Mouse (Mus musculus) left cerebral cortex, adult 2 months (tissue): ENCODE measurements at regions not wholly inside any gene's neighbourhood (a gene's known extent, or its start where the extent isn't known, plus 50 kb on each side); places are given as distances from the start of the nearest gene placed in this dataset.

Source experiments
- DNase-seq, 2 experiments: peaks; one replicate each; pipeline ENCODE4 v3.0.0; 2021 to 2022; ENCODE audit warnings: low spot score in 2 of 2, mixed read lengths in 1 of 2; ENCODE audit errors: extremely low spot score in 1 of 2
- H3K27ac ChIP-seq: fragments of 200-600 bp; 2 replicates; pipeline ENCODE4 v1.8.1; 2022
- H3K4me3 ChIP-seq: fragments of 200-600 bp; 2 replicates; pipeline ENCODE4 v1.8.1; 2022
- CTCF ChIP-seq: fragments of 200-600 bp; IDR thresholded peaks from 2 replicates; pipeline ENCODE4 v1.8.1; 2022; ENCODE audit warnings: antibody characterized with exemption, mild to moderate bottlenecking, moderate library complexity
- intact Hi-C: fragments of 180-260 bp; cut with DNase I; formaldehyde crosslinking; loops from one replicate; pipeline ENCODE4 v1.15.1; 2025

DNA sequence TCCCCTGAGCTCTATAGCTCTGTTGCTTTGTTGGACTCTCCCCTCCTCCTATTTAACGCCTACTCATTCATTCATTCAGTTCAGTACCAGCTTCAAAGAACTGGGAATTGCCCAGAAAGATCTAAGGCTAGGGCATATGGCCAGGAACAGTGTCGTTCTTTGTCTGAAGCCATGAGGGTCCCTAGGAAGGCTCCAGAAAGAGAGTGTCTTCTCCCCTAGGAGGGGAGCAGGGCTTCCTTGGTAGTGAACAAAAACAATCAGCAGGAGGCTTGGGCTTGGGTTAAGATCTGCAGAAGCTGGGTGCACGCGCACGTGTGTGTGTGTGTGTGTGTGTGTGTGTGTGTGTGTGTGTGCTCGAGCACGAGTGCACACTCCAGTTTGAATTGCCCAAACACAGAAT lies 142.7 kb downstream of the Tex36 start:
- no peak overlapping the region for H3K4me3 ChIP-seq
- intact Hi-C loops: no loop called here
- no peak for TF ChIP-seq CTCF

GRCm38 (mm10) chr7:133457436-133458324 lies 144.3 kb downstream of the Tex36 start:
- TF ChIP-seq CTCF: no peak
- DNase-seq: no peak
- H3K4me3 ChIP-seq: no peak overlapping the region
- no peak overlapping the region for H3K27ac ChIP-seq
- intact Hi-C loops: no loop called here

More for the DNA sequence above, 142.7 kb downstream of the Tex36 start:
- no peak for DNase-seq
- H3K27ac ChIP-seq: no peak overlapping the region

DNA sequence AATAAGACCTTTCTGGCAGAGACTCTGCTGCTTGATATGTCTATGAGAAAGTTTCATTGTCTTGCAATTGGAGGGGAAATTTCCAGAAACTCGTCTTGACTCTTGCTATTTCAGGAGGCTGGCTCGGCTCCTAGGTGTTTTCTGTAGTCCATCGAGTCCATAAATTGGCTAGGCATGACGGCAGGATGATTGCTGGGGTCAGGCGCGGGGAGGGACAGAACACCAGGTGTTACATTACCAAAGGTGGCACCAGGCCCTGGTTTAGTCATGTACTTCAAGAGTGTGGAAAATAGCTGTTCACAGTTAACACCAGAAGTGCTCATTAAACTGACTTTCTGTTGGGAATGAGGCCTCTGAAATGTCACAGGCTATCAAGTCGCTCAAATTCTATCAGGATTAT lies 151.7 kb downstream of the Tex36 start:
- no peak for DNase-seq
- no peak overlapping the region for H3K4me3 ChIP-seq
- no peak overlapping the region for H3K27ac ChIP-seq
- intact Hi-C loops: no loop called here
- no peak for TF ChIP-seq CTCF

DNA sequence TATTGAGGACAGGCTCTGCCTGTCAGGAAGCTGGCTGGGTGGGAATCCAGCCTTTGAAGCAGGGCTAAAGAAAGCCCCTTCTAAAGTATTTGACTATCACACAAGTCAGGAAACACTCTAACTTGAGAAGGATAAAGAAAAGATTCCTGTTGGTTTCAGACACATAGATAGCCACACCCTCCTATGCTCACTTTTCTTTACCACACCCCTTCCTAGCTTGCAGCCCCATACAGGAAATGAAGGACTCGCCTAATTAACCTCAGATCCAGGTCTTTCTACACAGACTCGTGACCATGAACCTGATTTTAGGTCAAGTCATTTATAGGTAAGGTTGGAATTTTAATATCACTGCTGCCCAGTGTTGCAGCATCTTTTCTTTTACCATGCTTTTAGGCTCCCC lies 154.9 kb downstream of the Tex36 start:
- H3K4me3 ChIP-seq: no peak overlapping the region
- DNase-seq: no peak
- TF ChIP-seq CTCF: no peak
- no peak overlapping the region for H3K27ac ChIP-seq
- intact Hi-C loops: no loop called here

DNA sequence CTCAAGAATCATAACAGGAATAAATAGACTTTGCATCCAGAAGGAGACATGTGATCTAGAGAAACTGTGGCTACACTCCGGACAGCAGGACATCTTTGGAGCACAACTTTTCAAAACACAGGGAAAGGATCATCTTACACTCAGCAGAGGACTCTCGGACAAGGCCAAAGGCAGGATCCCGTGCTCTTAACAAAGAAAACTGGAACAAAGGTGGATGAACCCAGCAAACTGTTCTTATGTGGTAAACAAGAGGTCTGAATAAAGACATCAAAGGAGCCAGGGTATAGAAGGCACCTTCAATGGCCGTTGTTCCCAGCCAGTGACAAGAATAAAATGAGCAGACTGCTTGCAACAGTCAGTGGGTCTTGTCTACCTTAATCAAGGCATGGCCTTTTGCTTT lies 160.3 kb downstream of the Tex36 start:
- H3K27ac ChIP-seq: no peak overlapping the region
- intact Hi-C loops: no loop called here
- no peak for TF ChIP-seq CTCF
- DNase-seq: no peak
- H3K4me3 ChIP-seq: no peak overlapping the region

GRCm38 (mm10) chr7:133441169-133441568 lies 160.8 kb downstream of the Tex36 start:
- no peak for DNase-seq
- TF ChIP-seq CTCF: no peak
- Histone ChIP-seq H3K27ac (no peak overlapping the region), H3K4me3 (no peak overlapping the region)
- intact Hi-C loops: no loop called here

DNA sequence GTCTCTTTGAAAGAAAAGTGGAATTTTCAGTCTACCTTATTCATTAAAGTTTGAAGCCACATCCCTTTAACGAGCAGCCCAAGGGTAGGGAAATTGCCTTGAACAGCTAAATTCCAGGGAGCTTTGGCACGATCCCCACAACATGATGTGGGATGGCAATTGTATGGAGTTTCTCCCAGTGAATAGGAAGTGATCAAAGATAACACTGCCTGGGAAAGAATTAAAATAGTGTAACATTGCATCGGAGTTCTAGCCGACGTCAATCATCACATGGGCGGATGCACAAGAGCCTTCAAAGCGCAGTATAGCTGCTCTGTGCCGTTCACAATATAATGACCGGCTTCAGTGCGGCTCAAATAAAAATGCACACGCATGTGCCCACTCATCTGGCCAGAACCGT lies 161.2 kb downstream of the Tex36 start:
- intact Hi-C loops: no loop called here
- TF ChIP-seq CTCF: no peak
- DNase-seq: no peak
- no peak overlapping the region for H3K27ac ChIP-seq
- H3K4me3 ChIP-seq: no peak overlapping the region

GRCm38 (mm10) chr7:133440086-133440485 lies 161.9 kb downstream of the Tex36 start:
- TF ChIP-seq CTCF: no peak
- DNase-seq: no peak
- H3K27ac ChIP-seq: no peak overlapping the region
- intact Hi-C loops: no loop called here
- no peak overlapping the region for H3K4me3 ChIP-seq

DNA sequence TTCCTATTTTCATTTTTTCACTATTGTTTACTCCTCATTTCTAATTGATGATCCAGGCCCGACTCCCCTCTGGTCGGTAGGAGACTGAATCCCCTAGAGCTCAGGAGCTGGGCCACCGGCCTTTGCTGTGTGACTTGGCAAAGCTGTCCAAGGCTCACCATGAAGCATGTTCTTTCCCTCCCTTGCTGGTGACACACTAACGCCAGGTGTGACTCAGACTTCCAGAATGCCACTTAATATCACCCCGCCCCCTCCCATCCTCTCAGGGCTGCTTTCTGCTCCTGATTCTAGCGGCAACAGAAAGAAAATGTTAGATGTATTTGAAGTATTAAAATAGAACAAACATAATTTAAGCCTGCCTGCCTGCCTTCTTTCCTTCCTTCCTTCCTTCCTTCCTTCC lies 163.3 kb downstream of the Tex36 start:
- no peak for DNase-seq

GRCm38 (mm10) chr7:133437866-133438265 lies 164.1 kb downstream of the Tex36 start:
- intact Hi-C loops: no loop called here
- no peak for DNase-seq
- TF ChIP-seq CTCF: no peak
- no peak overlapping the region for H3K27ac ChIP-seq
- no peak overlapping the region for H3K4me3 ChIP-seq

More for the DNA sequence above, 163.3 kb downstream of the Tex36 start:
- Histone ChIP-seq H3K27ac (no peak overlapping the region), H3K4me3 (no peak overlapping the region)
- TF ChIP-seq CTCF: no peak
- intact Hi-C loops: no loop called here

- H3K4me3 ChIP-seq: no peak overlapping the region
- intact Hi-C loops: no loop called here
- no peak; the same call in 1 of the 2 replicates for TF ChIP-seq CTCF
- no peak overlapping the region for H3K27ac ChIP-seq
- DNase-seq: no peak
Observed at GRCm38 (mm10) chr7:133435596-133436357, 166.2 kb downstream of the Tex36 start.

DNA sequence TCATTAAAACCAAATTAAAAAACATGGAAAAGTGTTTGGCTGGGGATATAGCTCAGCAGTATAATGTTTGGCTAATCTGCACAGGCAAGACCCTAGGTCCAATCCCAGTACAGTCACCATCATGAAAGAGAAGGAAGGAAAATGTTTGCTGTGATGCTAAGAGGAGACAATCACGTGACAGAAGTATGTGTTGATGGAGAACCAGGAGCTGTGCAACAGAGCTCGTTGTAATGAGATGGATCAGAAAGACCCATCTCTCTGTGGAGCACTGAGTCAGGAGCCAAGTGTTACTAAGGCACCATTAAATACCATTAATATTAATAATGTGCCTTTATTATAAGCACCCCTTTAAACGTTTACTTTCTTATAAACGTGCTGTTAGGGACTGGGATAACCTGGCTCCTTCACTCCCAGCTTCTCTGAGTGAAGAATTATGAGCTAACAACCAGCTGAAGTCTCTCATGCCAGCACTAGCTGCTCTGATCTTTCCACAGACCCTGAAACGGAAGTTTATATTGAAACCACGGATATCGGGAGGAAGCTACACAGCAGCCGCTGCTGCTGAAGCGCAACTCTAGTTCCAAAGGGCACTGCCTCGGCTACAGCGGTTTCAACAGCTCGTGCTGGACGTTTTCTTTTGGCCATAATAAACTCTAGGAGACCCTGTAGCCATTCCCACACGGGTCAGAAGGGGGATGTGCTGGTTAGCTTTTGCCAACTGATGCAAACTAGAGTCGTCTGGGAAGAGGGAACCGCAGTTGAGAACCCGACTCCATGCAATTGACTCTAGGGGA lies 167.7 kb downstream of the Tex36 start:
- no peak overlapping the region for H3K27ac ChIP-seq
- intact Hi-C loops: no loop called here
- H3K4me3 ChIP-seq: no peak overlapping the region
- TF ChIP-seq CTCF: no peak
- no peak for DNase-seq
